Mouse (Mus musculus): ENCODE results near the gene Ctbs.
A peak's percentile ranks its signal among the peaks of the same experiment; 100 is the strongest.

The Ctbs gene

GRCm38 (mm10) chr3:146433681-146434350 lies 15.8 kb upstream of the Ctbs start:
- no peak for DNase-seq (ENCODE audit: low spot score in 2 of 2)

GRCm38 (mm10) chr3:146434686-146435085 lies 14.9 kb upstream of the Ctbs start:
- DNase-seq (ENCODE audit: low spot score in 2 of 2): no peak

- no peak for DNase-seq (ENCODE audit: low spot score in 2 of 2)
Measured at GRCm38 (mm10) chr3:146435533-146435932, 14.1 kb upstream of the Ctbs start.

- no peak for DNase-seq (ENCODE audit: low spot score in 2 of 2)
Measured at GRCm38 (mm10) chr3:146436114-146436513, 13.5 kb upstream of the Ctbs start.

GRCm38 (mm10) chr3:146440011-146440410 lies 9.6 kb upstream of the Ctbs start:
- DNase-seq (ENCODE audit: low spot score in 2 of 2): no peak

GRCm38 (mm10) chr3:146440422-146440821 lies 9.2 kb upstream of the Ctbs start:
- no peak for DNase-seq (ENCODE audit: low spot score in 2 of 2)

- no peak for DNase-seq (ENCODE audit: low spot score in 2 of 2)
Measured at GRCm38 (mm10) chr3:146442484-146442883, 7.1 kb upstream of the Ctbs start.

- DNase-seq (ENCODE audit: low spot score in 2 of 2): no peak
Measured at GRCm38 (mm10) chr3:146442936-146443335, 6.7 kb upstream of the Ctbs start.

GRCm38 (mm10) chr3:146443380-146443779 lies 6.2 kb upstream of the Ctbs start:
- no peak for DNase-seq (ENCODE audit: low spot score in 2 of 2)

GRCm38 (mm10) chr3:146444880-146445279 lies 4.7 kb upstream of the Ctbs start:
- DNase-seq (ENCODE audit: low spot score in 2 of 2): no peak

GRCm38 (mm10) chr3:146447156-146447555 lies 2.4 kb upstream of the Ctbs start:
- DNase-seq (ENCODE audit: low spot score in 2 of 2): no peak

- no peak for DNase-seq (ENCODE audit: low spot score in 2 of 2)
Measured at GRCm38 (mm10) chr3:146447598-146447997, 2.0 kb upstream of the Ctbs start.

- DNase-seq (ENCODE audit: low spot score in 2 of 2): no peak
Measured at GRCm38 (mm10) chr3:146448372-146448771, 1.2 kb upstream of the Ctbs start.

GRCm38 (mm10) chr3:146448969-146449368 lies 626 bp upstream of the Ctbs start:
- DNase-seq (ENCODE audit: low spot score in 2 of 2): no peak

GRCm38 (mm10) chr3:146450371-146450841 lies 811 bp downstream of the Ctbs start:
- DNase-seq (ENCODE audit: low spot score in 2 of 2): peak; percentile 89 to 95

GRCm38 (mm10) chr3:146451375-146451774 lies 1.8 kb downstream of the Ctbs start:
- no peak for DNase-seq (ENCODE audit: low spot score in 2 of 2)

- DNase-seq (ENCODE audit: low spot score in 2 of 2): no peak
Measured at GRCm38 (mm10) chr3:146462939-146463338, 13.3 kb downstream of the Ctbs start.

GRCm38 (mm10) chr3:146469226-146469625 lies 19.6 kb downstream of the Ctbs start:
- no peak for DNase-seq (ENCODE audit: low spot score in 2 of 2)

- no peak for DNase-seq (ENCODE audit: low spot score in 2 of 2)
Measured at GRCm38 (mm10) chr3:146472657-146473056, 23.1 kb downstream of the Ctbs start.

GRCm38 (mm10) chr3:146473741-146474140 lies 24.1 kb downstream of the Ctbs start:
- no peak for DNase-seq (ENCODE audit: low spot score in 2 of 2)

- DNase-seq (ENCODE audit: low spot score in 2 of 2): no peak
Measured at GRCm38 (mm10) chr3:146474428-146474827, 24.8 kb downstream of the Ctbs start.

- DNase-seq (ENCODE audit: low spot score in 2 of 2): no peak
Measured at GRCm38 (mm10) chr3:146482044-146482443, 32.4 kb downstream of the Ctbs start.

- DNase-seq (ENCODE audit: low spot score in 2 of 2): no peak
Measured at GRCm38 (mm10) chr3:146486464-146486863, 36.9 kb downstream of the Ctbs start.

- no peak for DNase-seq (ENCODE audit: low spot score in 2 of 2)
Measured at GRCm38 (mm10) chr3:146494941-146495340, 45.3 kb downstream of the Ctbs start.

All from spleen, postnatal 10 days (tissue).